Mouse (Mus musculus): ENCODE data around the gene Zmat1.
"Not testable (repeated sequence)": the region's sequence is repeated elsewhere in the genome, so short reads cannot be mapped to it uniquely, and the experiment has no call there.

The Zmat1 gene

GRCm38 (mm10) chrX:135008720-135009470 lies at the start of gene Zmat1:
TSS of gene Zmat1 (minus strand) at chrX:135009209.
- peak; percentile 91 to 94 for DNase-seq

GRCm38 (mm10) chrX:135053939-135054338 lies 44.9 kb upstream of the Zmat1 start:
- not testable (repeated sequence) for DNase-seq

- DNase-seq = no peak
These were observed 27.0 kb upstream of the Zmat1 start for GRCm38 (mm10) chrX:135035962-135036375.

GRCm38 (mm10) chrX:135025135-135025534 lies 16.1 kb upstream of the Zmat1 start:
- no peak for DNase-seq

GRCm38 (mm10) chrX:135011381-135011780 lies 2.4 kb upstream of the Zmat1 start:
- no peak for DNase-seq

GRCm38 (mm10) chrX:135009471-135009815 lies 434 bp upstream of the Zmat1 start:
- no peak for DNase-seq

- peak in 1 of 2 experiments; percentile 9 for DNase-seq
These were observed 988 bp downstream of the Zmat1 start for GRCm38 (mm10) chrX:135008021-135008420.

- DNase-seq = no peak
These were observed 44.5 kb downstream of the Zmat1 start, which contains the start of gene Nxf2 for GRCm38 (mm10) chrX:134964546-134964945. TSS of gene Nxf2 (minus strand) at chrX:134964754.

- DNase-seq = peak; percentile 6 to 14
These were observed 45.5 kb downstream of the Zmat1 start for GRCm38 (mm10) chrX:134963305-134964094.

GRCm38 (mm10) chrX:134930361-134930760 lies 78.6 kb downstream of the Zmat1 start:
- DNase-seq = peak in 1 of 2 experiments; percentile 13

- DNase-seq = no peak
These were observed 79.1 kb downstream of the Zmat1 start for GRCm38 (mm10) chrX:134929927-134930326.

GRCm38 (mm10) chrX:134925058-134925457 lies 84.0 kb downstream of the Zmat1 start:
- peak; percentile 12 to 19 for DNase-seq

- no peak for DNase-seq
These were observed 85.2 kb downstream of the Zmat1 start for GRCm38 (mm10) chrX:134923675-134924424.

Measured in kidney, adult 8-10 months (tissue).